Mouse (Mus musculus): ENCODE measurements around the gene Ddx20. TPM values are rescaled to one million over a fixed set of nuclear protein-coding genes. Genes with fewer than 3 reads are reported as not detected.
A peak's percentile ranks its signal among the peaks of the same experiment; 100 is the strongest.

The Ddx20 gene
- polyA plus RNA-seq, 1 experiment from 2014 or later, result 39.3 TPM

GRCm38 (mm10) chr3:105697148-105697441 lies 9.7 kb upstream of the Ddx20 start:
- WGBS, result 54% methylated on average over 5 of the region's 5 CpGs
- H3K4me2 ChIP-seq (replicated peaks; ENCODE audit: low read depth, low read length), result no peak overlapping the region
- no peak overlapping the region for H3K9ac ChIP-seq (replicated peaks; ENCODE audit: low read length)
- H3K36me3 ChIP-seq (ENCODE audit: insufficient read depth, low read length), result no peaks in the 10 kb centered on the region
- ATAC-seq (ENCODE audit: low FRiP score, low TSS enrichment), result 0 out of 2 replicates have a peak, but pooled peaks have one; percentile 47
- H3K4me3 ChIP-seq (ENCODE audit: low read length), result no peak overlapping the region
- no peak overlapping the region for H3K27ac ChIP-seq (ENCODE audit: low read length)
- peaks cover 10% of the 10 kb centered on the region; the same call in 1 of the 2 replicates for H3K4me1 ChIP-seq (ENCODE audit: insufficient read depth, low read length)
- H3K27me3 ChIP-seq (ENCODE audit: insufficient read depth, low read length), result 0 out of 2 replicates have a peak, but pooled peaks cover 3% of the 10 kb centered on the region
- no peaks in the 10 kb centered on the region for H3K9me3 ChIP-seq (ENCODE audit: low read length)

- ATAC-seq (ENCODE audit: low FRiP score, low TSS enrichment), result no peak
- Histone ChIP-seq H3K4me1 (ENCODE audit: insufficient read depth, low read length) (peaks cover 10% of the 10 kb centered on the region; the same call in 1 of the 2 replicates), H3K4me3 (ENCODE audit: low read length) (peak overlapping the region; percentile 19; the same call in 1 of the 2 replicates), H3K9ac (replicated peaks; ENCODE audit: low read length) (no peak overlapping the region), H3K27me3 (ENCODE audit: insufficient read depth, low read length) (0 out of 2 replicates have a peak, but pooled peaks cover 3% of the 10 kb centered on the region), H3K9me3 (ENCODE audit: low read length) (no peaks in the 10 kb centered on the region), H3K36me3 (ENCODE audit: insufficient read depth, low read length) (no peaks in the 10 kb centered on the region), H3K4me2 (replicated peaks; ENCODE audit: low read depth, low read length) (peak overlapping the region; percentile 30), H3K27ac (ENCODE audit: low read length) (no peak overlapping the region)
- WGBS, result 72% methylated on average over 17 of the region's 17 CpGs
Measured at GRCm38 (mm10) chr3:105696387-105697147, 9.2 kb upstream of the Ddx20 start.

GRCm38 (mm10) chr3:105695476-105696386 lies 8.4 kb upstream of the Ddx20 start:
- 26% methylated on average over 20 of the region's 20 CpGs for WGBS
- peaks cover 10% of the 10 kb centered on the region; the same call in 1 of the 2 replicates for H3K4me1 ChIP-seq (ENCODE audit: insufficient read depth, low read length)
- H3K4me2 ChIP-seq (replicated peaks; ENCODE audit: low read depth, low read length), result peak overlapping the region; percentile 30
- peak; percentile 39; the same call in 1 of the 2 replicates for ATAC-seq (ENCODE audit: low FRiP score, low TSS enrichment)
- H3K27ac ChIP-seq (ENCODE audit: low read length), result no peak overlapping the region
- H3K9me3 ChIP-seq (ENCODE audit: low read length), result no peaks in the 10 kb centered on the region
- no peaks in the 10 kb centered on the region for H3K36me3 ChIP-seq (ENCODE audit: insufficient read depth, low read length)
- H3K27me3 ChIP-seq (ENCODE audit: insufficient read depth, low read length), result 0 out of 2 replicates have a peak, but pooled peaks cover 3% of the 10 kb centered on the region
- peak overlapping the region; percentile 19 for H3K4me3 ChIP-seq (ENCODE audit: low read length)
- H3K9ac ChIP-seq (replicated peaks; ENCODE audit: low read length), result 0 out of 2 replicates have a peak overlapping the region, but pooled peaks have one; percentile 1

- H3K4me3 ChIP-seq (ENCODE audit: low read length), result no peak overlapping the region
- no peaks in the 10 kb centered on the region for H3K36me3 ChIP-seq (ENCODE audit: insufficient read depth, low read length)
- WGBS, result 71% methylated on average over 14 of the region's 14 CpGs
- no peak overlapping the region for H3K9ac ChIP-seq (replicated peaks; ENCODE audit: low read length)
- H3K27me3 ChIP-seq (ENCODE audit: insufficient read depth, low read length), result 0 out of 2 replicates have a peak, but pooled peaks cover 3% of the 10 kb centered on the region
- H3K4me1 ChIP-seq (ENCODE audit: insufficient read depth, low read length), result peaks cover 10% of the 10 kb centered on the region; the same call in 1 of the 2 replicates
- H3K27ac ChIP-seq (ENCODE audit: low read length), result no peak overlapping the region
- no peak for ATAC-seq (ENCODE audit: low FRiP score, low TSS enrichment)
- no peak overlapping the region for H3K4me2 ChIP-seq (replicated peaks; ENCODE audit: low read depth, low read length)
- no peaks in the 10 kb centered on the region for H3K9me3 ChIP-seq (ENCODE audit: low read length)
Measured at GRCm38 (mm10) chr3:105693327-105694080, 6.1 kb upstream of the Ddx20 start.

GRCm38 (mm10) chr3:105688536-105688935 lies 1.2 kb upstream of the Ddx20 start:
- H3K9me3 ChIP-seq (ENCODE audit: low read length), result no peaks in the 10 kb centered on the region
- H3K27me3 ChIP-seq (ENCODE audit: insufficient read depth, low read length), result no peaks in the 10 kb centered on the region
- no peak overlapping the region for H3K27ac ChIP-seq (ENCODE audit: low read length)
- no peak overlapping the region for H3K9ac ChIP-seq (replicated peaks; ENCODE audit: low read length)
- H3K4me3 ChIP-seq (ENCODE audit: low read length), result no peak overlapping the region
- peaks cover 7% of the 10 kb centered on the region; the same call in 1 of the 2 replicates for H3K36me3 ChIP-seq (ENCODE audit: insufficient read depth, low read length)
- 82% methylated on average over 2 of the region's 2 CpGs for WGBS
- H3K4me2 ChIP-seq (replicated peaks; ENCODE audit: low read depth, low read length), result no peak overlapping the region
- peaks cover 13% of the 10 kb centered on the region for H3K4me1 ChIP-seq (ENCODE audit: insufficient read depth, low read length)
- no peak for ATAC-seq (ENCODE audit: low FRiP score, low TSS enrichment)

GRCm38 (mm10) chr3:105686394-105687323 lies 715 bp downstream of the Ddx20 start:
- peak overlapping the region; percentile 81 for H3K4me2 ChIP-seq (replicated peaks; ENCODE audit: low read depth, low read length)
- no peak; the same call in 1 of the 2 replicates for ATAC-seq (ENCODE audit: low FRiP score, low TSS enrichment)
- H3K27ac ChIP-seq (ENCODE audit: low read length), result peak overlapping the region; percentile 55; the same call in 1 of the 2 replicates
- 7% methylated on average over 59 of the region's 60 CpGs for WGBS
- H3K27me3 ChIP-seq (ENCODE audit: insufficient read depth, low read length), result no peaks in the 10 kb centered on the region
- H3K4me3 ChIP-seq (ENCODE audit: low read length), result peak overlapping the region; percentile 90
- no peaks in the 10 kb centered on the region for H3K9me3 ChIP-seq (ENCODE audit: low read length)
- H3K4me1 ChIP-seq (ENCODE audit: insufficient read depth, low read length), result peaks cover 13% of the 10 kb centered on the region
- H3K36me3 ChIP-seq (ENCODE audit: insufficient read depth, low read length), result peaks cover 15% of the 10 kb centered on the region; the same call in 1 of the 2 replicates
- H3K9ac ChIP-seq (replicated peaks; ENCODE audit: low read length), result peak overlapping the region; percentile 88

GRCm38 (mm10) chr3:105680346-105680745 lies 7.0 kb downstream of the Ddx20 start:
- Histone ChIP-seq H3K4me3 (ENCODE audit: low read length) (no peak overlapping the region), H3K9ac (replicated peaks; ENCODE audit: low read length) (no peak overlapping the region), H3K27me3 (ENCODE audit: insufficient read depth, low read length) (no peaks in the 10 kb centered on the region), H3K9me3 (ENCODE audit: low read length) (no peaks in the 10 kb centered on the region), H3K4me1 (ENCODE audit: insufficient read depth, low read length) (no peaks in the 10 kb centered on the region), H3K27ac (ENCODE audit: low read length) (no peak overlapping the region), H3K36me3 (ENCODE audit: insufficient read depth, low read length) (peaks cover 40% of the 10 kb centered on the region), H3K4me2 (replicated peaks; ENCODE audit: low read depth, low read length) (no peak overlapping the region)
- ATAC-seq (ENCODE audit: low FRiP score, low TSS enrichment), result no peak
- 89% methylated on average over 7 of the region's 7 CpGs for WGBS

- 39% methylated on average over 2 of the region's 2 CpGs for WGBS
- Histone ChIP-seq H3K36me3 (ENCODE audit: insufficient read depth, low read length) (peaks cover 21% of the 10 kb centered on the region), H3K4me2 (replicated peaks; ENCODE audit: low read depth, low read length) (no peak overlapping the region), H3K27ac (ENCODE audit: low read length) (no peak overlapping the region), H3K4me1 (ENCODE audit: insufficient read depth, low read length) (no peaks in the 10 kb centered on the region), H3K9me3 (ENCODE audit: low read length) (no peaks in the 10 kb centered on the region), H3K9ac (replicated peaks; ENCODE audit: low read length) (no peak overlapping the region), H3K27me3 (ENCODE audit: insufficient read depth, low read length) (no peaks in the 10 kb centered on the region), H3K4me3 (ENCODE audit: low read length) (no peak overlapping the region)
- ATAC-seq (ENCODE audit: low FRiP score, low TSS enrichment), result no peak
Measured at GRCm38 (mm10) chr3:105675932-105676331, 11.4 kb downstream of the Ddx20 start.
